Mouse (Mus musculus) c-Kit-positive CD71-negative TER-119-negative erythroid progenitor cells, embryonic 14.5 days (primary cell): ENCODE data around the gene Gm10273.

Experiments used
- DNase-seq: peaks from one replicate; pipeline ENCODE4 v3.0.0-alpha.2; 2013; ENCODE audit warnings: low read depth

Gm10273 gene

DNA sequence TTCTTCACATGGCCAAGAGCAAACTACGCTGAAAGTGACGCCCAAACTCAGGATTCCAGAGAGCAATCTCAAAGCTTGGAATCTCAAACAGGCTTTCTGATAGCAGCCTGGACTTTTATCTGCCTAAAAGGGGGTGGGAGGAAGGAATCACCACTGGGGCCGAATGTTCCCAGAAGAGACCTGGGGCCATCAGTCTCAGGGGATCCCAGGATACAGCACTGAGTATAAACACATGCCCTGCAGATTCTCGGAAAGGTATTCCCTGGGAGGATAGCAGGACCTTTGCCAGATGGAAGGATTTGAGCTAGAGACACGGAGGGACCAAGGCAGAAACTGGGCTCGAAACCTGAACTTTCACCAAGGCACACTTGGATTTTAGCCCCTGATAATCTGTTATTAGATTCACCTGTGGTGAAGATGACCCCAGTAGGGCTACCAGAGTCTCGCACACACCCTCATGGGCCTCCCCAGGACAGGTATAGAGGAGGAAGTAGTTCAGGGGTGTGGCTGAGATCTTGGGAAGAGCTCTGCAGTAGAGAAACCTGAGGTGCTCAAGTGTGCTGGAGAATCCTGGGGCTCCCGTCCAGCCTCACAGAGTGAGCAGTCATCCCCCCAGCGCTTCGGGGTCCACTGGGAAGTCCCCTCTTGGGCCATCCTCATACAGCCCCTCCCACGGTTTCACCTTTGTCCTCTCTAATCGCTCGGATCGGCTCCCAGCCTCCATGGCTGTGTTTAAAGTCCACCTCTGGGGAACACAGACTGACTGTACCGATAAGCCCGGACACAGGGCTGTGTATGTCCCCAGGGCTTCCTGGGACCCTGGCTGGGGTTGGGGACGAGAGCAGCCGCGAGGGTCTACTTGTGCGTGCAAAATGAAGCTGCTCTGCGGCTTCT, 7.7 kb downstream of the Gm10273 start, which contains the start of gene Pla2g12b:
Pla2g12b (plus strand) TSS at position 762 of the 894 bp plus-strand sequence.
- no peak for DNase-seq

DNA sequence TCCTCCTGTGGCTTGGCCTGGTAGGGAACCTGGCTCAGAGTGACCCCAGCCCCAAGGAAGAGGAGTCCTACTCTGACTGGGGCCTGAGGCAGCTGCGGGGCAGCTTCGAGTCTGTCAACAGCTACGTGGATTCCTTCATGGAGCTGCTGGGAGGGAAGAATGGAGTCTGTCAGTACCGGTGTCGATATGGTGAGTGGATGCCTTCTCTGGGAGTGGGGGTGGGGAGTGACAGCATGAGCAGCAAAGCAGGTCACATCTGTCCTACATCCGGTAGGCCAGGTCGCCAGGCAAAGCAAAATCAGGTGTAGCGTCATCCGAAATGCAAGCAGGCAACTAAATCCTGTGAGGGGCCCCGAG, 8.3 kb downstream of the Gm10273 start:
- no peak for DNase-seq

DNA sequence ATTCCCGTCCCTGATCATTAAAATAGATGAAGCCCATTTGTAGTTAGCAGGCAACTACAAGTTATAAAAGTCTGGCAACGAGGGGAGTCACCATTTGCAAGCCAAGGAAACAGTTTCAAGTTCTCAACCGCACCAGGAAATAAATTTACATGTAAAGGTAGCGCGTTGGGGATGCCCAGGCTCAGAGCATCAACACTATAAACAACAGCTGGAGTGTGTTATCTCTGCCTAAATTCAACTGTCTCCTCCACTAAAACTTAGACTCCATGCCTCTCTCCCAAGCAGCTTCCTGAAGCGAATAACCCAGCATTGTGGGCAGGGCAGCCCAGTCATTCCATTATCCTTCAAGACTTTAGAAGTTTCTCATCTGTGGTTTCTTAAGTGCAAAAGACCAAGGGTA, 13.1 kb downstream of the Gm10273 start:
- DNase-seq, result no peak

DNA sequence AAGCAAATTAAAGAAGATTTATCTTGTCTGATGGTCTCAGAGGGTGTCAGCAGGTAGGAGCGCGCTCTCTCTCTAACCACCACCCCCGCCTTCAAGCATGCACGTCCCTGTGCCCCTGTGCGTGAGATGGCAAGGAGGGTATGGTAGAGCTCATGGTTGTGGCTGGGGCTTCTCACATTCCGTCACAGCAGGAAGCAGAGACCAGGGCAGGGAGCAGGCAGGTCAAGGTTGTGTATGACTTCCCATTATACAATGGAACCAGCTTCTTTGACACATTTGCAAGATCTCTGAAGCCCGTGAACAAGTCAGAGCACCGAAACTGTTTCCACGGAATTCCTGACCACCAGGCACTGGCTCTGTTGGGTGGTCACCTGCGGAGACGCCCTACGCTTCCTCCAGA, 14.8 kb downstream of the Gm10273 start:
- no peak for DNase-seq

DNA sequence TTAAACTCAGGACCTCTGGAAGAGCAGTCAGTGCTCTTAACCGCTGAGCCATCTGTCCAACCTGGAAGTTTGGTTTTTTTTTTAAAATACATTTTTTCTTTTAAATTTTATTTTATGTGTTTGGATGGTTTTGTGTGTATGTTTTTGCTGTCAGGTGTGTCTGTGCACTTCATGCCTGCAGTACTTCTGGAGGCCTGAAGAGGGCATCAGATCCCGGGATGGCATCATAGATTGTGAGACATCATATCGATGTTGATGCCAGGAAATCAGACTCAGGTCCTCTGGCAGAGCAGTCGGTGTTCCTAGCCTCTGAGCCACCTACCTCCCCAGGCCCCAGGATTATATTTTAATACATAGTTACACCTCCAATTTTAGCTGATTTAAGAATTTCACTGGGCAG, 18.3 kb downstream of the Gm10273 start:
- no peak for DNase-seq

DNA sequence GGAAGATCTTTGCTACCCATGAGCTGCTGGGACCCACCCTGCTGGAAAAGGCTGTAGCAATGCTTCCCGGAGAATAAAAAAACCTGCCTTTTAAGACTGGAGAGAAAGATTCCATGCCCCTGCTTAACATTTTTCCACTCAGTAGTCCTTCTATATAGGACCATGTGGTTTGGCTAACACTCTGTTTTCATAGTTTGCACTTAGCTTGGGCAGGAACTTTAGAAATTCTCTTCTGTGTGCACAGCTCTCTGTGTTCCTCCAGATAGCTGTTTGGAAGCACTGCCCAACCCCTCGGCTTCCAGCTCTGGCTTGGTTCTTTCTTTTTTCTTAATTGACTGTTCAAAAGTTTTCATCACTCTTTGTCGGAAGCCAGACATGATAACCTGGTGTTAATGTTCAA, 21.2 kb downstream of the Gm10273 start:
- no peak for DNase-seq

DNA sequence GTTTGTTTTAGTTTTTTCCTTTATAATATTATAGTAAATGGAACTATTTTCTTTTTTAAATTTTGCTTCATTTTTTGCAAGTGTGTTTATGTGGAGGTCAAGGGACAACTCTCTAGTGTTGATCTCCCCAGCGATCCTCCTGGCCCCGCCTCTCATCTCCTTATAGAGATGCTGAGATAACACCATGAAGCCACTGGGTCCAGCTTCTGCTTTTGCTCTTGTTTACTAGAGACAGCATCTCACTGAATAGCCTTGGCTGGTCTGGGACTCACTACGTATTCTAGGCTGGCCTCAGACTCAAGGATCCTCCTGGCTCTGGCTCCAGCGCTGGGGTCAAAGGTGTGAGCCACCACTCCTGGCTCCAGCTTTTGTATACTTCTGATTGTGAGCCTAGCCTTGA, 24.1 kb downstream of the Gm10273 start:
- DNase-seq, result no peak

DNA sequence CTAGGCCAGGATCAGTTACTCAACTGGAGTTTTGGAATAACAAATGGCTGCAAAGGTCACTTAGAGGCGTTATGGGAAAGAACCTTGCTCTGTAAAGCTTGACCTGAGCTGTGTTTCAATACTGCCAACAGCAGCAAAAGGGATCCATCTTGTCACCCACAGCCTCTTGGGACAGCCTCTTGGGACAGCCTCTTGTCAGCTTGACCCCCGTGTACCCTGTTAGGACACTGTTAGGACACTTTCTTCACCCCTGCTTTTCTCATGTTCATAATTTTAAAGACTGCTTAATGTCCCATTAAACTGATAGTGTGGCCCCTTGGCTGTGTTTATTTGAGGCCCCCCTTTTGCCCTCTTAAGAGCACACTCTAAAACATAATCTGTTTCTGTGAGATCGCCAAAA, 29.0 kb downstream of the Gm10273 start:
- no peak for DNase-seq

GRCm38 (mm10) chr10:59425369-59425768, 29.9 kb downstream of the Gm10273 start:
- no peak for DNase-seq

DNA sequence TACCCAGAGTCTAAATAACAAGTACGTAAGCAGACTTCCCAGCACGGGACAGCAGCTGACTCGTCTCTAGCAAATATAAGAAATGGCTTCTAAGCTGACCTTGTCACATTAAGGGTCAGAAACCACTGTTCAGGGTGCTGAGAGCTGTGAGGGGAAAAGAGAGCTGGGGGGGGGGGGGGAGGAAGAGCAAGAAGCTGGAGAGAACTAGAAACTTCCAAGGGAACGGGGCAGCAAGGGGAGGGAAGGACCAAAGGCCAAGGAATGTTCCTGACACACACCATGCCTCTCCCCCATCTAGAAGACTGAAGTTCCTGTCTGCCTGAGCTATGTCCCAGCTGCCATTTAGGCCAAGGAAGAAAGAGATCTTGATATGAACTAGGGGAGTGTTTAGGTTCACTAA, 30.9 kb downstream of the Gm10273 start:
- DNase-seq, result no peak

DNA sequence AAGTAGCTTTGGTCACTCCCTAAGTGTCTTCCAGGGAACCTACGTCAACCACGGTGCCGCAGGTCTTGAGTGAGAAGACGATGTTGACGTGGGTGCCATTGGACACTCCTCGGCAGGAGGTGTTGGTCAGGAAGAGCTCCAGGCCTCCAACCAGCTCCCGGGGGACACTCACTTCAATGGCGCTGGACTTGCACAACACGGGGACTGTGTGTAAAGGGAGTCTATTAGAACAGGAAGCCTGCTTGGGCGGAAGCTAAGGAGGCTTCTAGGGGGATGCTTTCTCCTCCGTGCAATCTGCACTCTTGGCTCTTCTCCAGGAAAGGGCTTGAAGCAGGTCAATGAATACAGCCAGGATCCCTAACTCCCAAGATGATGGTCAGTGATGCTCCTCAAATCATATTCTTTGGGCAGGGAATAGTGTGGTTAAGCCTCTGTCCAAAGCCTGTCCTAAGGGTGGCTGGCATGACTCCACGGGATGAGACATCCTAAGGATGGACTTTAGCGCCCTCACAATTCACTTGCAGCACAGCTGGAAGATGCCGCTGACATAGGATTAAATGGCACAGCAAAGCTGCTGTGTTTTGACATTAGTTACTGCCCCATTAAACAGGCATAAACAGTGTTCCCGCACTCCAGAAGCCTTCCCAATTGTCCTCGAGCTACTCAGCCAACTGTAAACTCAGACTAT, 34.2 kb downstream of the Gm10273 start:
- DNase-seq, result no peak

DNA sequence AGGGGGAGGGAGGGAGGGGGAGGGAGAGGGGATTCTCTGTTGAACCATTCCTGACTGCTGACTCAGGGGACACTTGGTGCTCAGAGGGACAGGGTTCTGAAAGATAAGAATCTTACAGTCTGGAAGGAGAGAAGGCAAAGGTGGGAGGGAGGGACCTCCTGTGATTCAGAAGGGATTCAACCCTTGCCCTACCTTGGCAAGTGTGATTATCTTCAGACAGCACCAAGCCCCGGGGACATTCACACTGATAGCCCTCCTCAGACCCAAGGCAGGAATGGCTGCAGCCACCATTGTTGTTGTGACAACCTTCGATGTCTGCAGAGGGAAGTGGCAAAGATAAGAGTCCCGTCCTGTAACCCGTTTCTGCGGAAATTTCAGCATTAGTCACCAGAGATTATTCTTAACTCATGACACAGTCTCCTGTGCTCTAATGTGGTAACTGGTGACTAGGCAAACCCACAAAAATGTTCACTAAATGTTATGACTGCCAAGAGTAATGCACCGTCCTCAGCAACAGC, 35.3 kb downstream of the Gm10273 start:
- DNase-seq, result peak; percentile 72

DNA sequence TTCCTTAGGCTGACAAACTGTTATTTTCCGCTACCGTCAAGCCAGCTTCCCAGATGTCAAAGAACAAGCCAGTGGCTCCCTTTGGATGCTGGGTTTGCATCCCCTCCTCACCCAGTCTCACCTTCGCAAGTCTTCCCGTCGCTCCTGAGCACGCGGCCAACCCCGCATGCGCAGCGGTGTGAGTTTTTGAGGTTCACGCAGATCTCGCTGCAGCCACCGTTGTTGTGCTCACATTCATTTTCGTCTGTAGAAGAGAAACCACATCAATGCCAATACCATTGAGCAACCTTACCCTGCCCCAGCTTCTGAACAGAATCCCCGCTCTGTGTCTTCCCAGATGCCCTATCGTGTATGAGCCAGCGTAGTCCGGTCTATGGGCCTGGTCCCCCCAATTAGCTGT, 40.3 kb downstream of the Gm10273 start:
- no peak for DNase-seq

DNA sequence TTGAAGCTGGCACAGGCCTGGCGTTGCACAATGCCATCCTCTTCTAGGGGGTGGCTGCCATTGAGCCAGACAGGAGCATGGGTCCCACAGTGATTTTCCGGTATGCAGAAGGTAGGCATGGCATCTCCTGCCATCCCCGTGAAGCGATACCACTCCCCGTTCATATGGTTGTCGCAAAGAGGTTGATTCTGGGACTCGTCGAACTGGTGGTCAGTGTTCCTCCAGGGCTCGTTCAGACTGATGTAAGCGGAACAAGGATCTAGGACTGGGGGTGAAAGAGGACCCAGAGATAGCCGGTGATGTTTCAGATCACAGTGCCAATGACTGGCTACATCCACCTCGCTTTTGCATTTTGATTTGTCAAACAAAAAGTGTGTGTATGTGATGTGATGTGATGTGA, 43.2 kb downstream of the Gm10273 start:
- no peak for DNase-seq

GRCm38 (mm10) chr10:59439508-59439931, 44.1 kb downstream of the Gm10273 start:
- no peak for DNase-seq

GRCm38 (mm10) chr10:59440177-59440576, 44.7 kb downstream of the Gm10273 start:
- no peak for DNase-seq

DNA sequence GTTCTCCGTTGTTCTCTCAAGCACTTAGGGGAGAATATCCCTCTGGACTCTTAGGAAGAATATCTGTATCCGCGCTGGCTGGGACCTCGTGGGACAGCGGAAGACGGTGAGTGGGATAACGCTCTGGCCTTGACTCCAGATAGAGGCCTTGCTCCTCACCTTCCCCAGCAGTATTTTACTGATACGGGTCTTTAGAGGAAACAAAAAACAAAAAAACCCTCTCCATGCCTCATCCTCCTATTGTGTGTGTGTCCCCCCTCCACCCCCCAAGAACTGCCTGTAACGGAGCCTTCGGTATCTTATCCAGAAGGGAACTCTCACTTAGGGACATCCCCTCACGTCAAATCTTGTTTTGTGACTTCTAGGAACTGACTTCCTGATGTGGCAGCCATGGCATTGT, 46.3 kb downstream of the Gm10273 start, which contains the start of gene Oit3:
Oit3 (minus strand) TSS at position 44 of the 400 bp plus-strand sequence.
- no peak for DNase-seq

- no peak for DNase-seq
Measured at GRCm38 (mm10) chr10:59443212-59443611, 47.8 kb downstream of the Gm10273 start.

GRCm38 (mm10) chr10:59444106-59444505, 48.7 kb downstream of the Gm10273 start:
- no peak for DNase-seq

- DNase-seq, result no peak
Measured at GRCm38 (mm10) chr10:59444635-59445034, 49.2 kb downstream of the Gm10273 start.
